9 mouse cellular contexts compared by ENCODE assay signal in genomic region chr11:101245071-101245470, GRCm38 (mm10). TPM values are rescaled to one million over a fixed set of nuclear protein-coding genes. Genes with fewer than 3 reads are reported as not detected.
DNase-seq lines count a peak whose midpoint lies in the region; ATAC-seq and TF ChIP-seq lines count a peak whose summit lies in the region.
"Had no signal": no experiment of that assay in that cellular context is flagged by ENCODE, and none has a peak within 500 bp of the region (broad histone marks: within the 10 kb centered on the region; RNA-seq: fewer than 3 reads in every experiment).

No protein-coding gene starts in this region.

- TF ChIP-seq CTCF in kidney, adult 2 months (conservative IDR thresholded peaks at IDR 0.05; ENCODE audit: insufficient read depth, insufficient read length, low read depth, low read length), result no peak

- H3K27me3 ChIP-seq in kidney, adult 2 months (replicated peaks; ENCODE audit: control insufficient read depth, insufficient read depth, low read length), result no peaks in the 10 kb centered on the region
- peaks cover 49% of the 10 kb centered on the region for H3K27me3 ChIP-seq in neural tube, embryonic 13.5 days
- H3K27me3 ChIP-seq in forebrain, embryonic 12.5 days, result peaks cover 52% of the 10 kb centered on the region

- no peak for TF ChIP-seq POLR2A in kidney, adult 2 months (IDR thresholded peaks at IDR 0.05; ENCODE audit: low read depth, low read length)

- H3K27ac ChIP-seq in kidney, adult 2 months (ENCODE audit: insufficient read depth, low read depth, low read length), result peak overlapping the region; percentile 63
- no peak overlapping the region for H3K27ac ChIP-seq in neural tube, embryonic 13.5 days (replicated peaks)
- no peak overlapping the region for H3K27ac ChIP-seq in forebrain, embryonic 12.5 days

- 40% methylated on average over 4 of the region's 4 CpGs for WGBS in kidney, adult 2 months
- WGBS in neural tube, embryonic 13.5 days, result 28% methylated on average over 4 of the region's 4 CpGs
- WGBS in forebrain, embryonic 12.5 days, result 42% methylated on average over 4 of the region's 4 CpGs

- ATAC-seq in neural tube, embryonic 13.5 days (ENCODE audit: low read depth), result no peak
- ATAC-seq in forebrain, embryonic 12.5 days (ENCODE audit: low FRiP score), result no peak

- no peaks in the 10 kb centered on the region for H3K9me3 ChIP-seq in neural tube, embryonic 13.5 days
- H3K9me3 ChIP-seq in forebrain, embryonic 12.5 days, result no peaks in the 10 kb centered on the region

- H3K4me1 ChIP-seq in kidney, adult 2 months (ENCODE audit: control insufficient read depth, insufficient read depth, low read length), result peaks cover 12% of the 10 kb centered on the region; the same call in 1 of the 2 replicates
- peaks cover 22% of the 10 kb centered on the region for H3K4me1 ChIP-seq in neural tube, embryonic 13.5 days (replicated peaks)
- peaks cover 18% of the 10 kb centered on the region for H3K4me1 ChIP-seq in forebrain, embryonic 12.5 days

- no peak overlapping the region for H3K4me3 ChIP-seq in kidney, adult 2 months (ENCODE audit: insufficient read depth, low read depth, low read length)
- 0 out of 2 replicates have a peak overlapping the region, but pooled peaks have one; percentile 60 for H3K4me3 ChIP-seq in neural tube, embryonic 13.5 days
- H3K4me3 ChIP-seq in forebrain, embryonic 12.5 days (replicated peaks), result no peak overlapping the region

- no peaks in the 10 kb centered on the region for H3K36me3 ChIP-seq in kidney, adult 2 months (ENCODE audit: control insufficient read depth, insufficient read depth, low read length)
- H3K36me3 ChIP-seq in neural tube, embryonic 13.5 days, result no peaks in the 10 kb centered on the region
- no peaks in the 10 kb centered on the region for H3K36me3 ChIP-seq in forebrain, embryonic 12.5 days (replicated peaks)

- peak; percentile 77 for DNase-seq in kidney, adult 2 months
- DNase-seq in kidney, adult 8-10 months, result no peak
- peak; percentile 70 to 88 for DNase-seq in heart, adult 18-20 months
- peak; percentile 59 for DNase-seq in kidney, adult 9 months
- no peak for DNase-seq in thymus, postnatal 14 days
- no peak for DNase-seq in testis, postnatal 14 days (ENCODE audit: low spot score)
- DNase-seq: thymus, adult 2 months had no signal

- H3K4me2 ChIP-seq in neural tube, embryonic 13.5 days, result peak overlapping the region; percentile 93; the same call in 1 of the 2 replicates
- no peak overlapping the region for H3K4me2 ChIP-seq in forebrain, embryonic 12.5 days

- H3K9ac ChIP-seq in neural tube, embryonic 13.5 days, result no peak overlapping the region
- H3K9ac ChIP-seq in forebrain, embryonic 12.5 days, result no peak overlapping the region

RNA-seq across cellular contexts. Expression of gene Ramp2, which starts 0.8 kb away (rescaled TPM):
- 75.9 and 86.6 TPM in 2 replicates for polyA plus RNA-seq in kidney, adult 2 months (2012; rRNA removed)
- total RNA-seq in heart, adult 18-20 months (2021), result 100 to 1,000 TPM in 1 of 2 experiments, 10 to 100 TPM in 1; 74.7 to 100 TPM
- polyA plus RNA-seq in neural tube, embryonic 13.5 days (2015; fragmentation: Nextera tagmentation; extraction: Ambion mirVana), result 97.6 and 108 TPM in 2 replicates
- polyA plus RNA-seq in forebrain, embryonic 12.5 days (2016; fragmentation: Nextera tagmentation; extraction: Ambion mirVana), result 43.7 and 49.6 TPM in 2 replicates

RNA-seq across cellular contexts. Expression of gene Vps25, which starts 8.4 kb away (rescaled TPM):
- polyA plus RNA-seq in kidney, adult 2 months (2012; rRNA removed), result 112 and 116 TPM in 2 replicates
- total RNA-seq in heart, adult 18-20 months (2021), result 100 to 1,000 TPM in 1 of 2 experiments, 10 to 100 TPM in 1; 87.3 to 107 TPM
- 114 and 117 TPM in 2 replicates for polyA plus RNA-seq in neural tube, embryonic 13.5 days (2015; fragmentation: Nextera tagmentation; extraction: Ambion mirVana)
- polyA plus RNA-seq in forebrain, embryonic 12.5 days (2016; fragmentation: Nextera tagmentation; extraction: Ambion mirVana), result 90.4 and 93.1 TPM in 2 replicates

RNA-seq across cellular contexts. Expression of gene Wnk4, which starts 15.3 kb away (rescaled TPM):
- polyA plus RNA-seq in kidney, adult 2 months (2012; rRNA removed), result 134 and 160 TPM in 2 replicates
- total RNA-seq in heart, adult 18-20 months (2021), result 10 to 100 TPM in 1 of 2 experiments, 1 to 10 TPM in 1; 9.4 to 12.9 TPM
- 5.5 and 6.8 TPM in 2 replicates for polyA plus RNA-seq in neural tube, embryonic 13.5 days (2015; fragmentation: Nextera tagmentation; extraction: Ambion mirVana)
- 5.7 and 7.5 TPM in 2 replicates for polyA plus RNA-seq in forebrain, embryonic 12.5 days (2016; fragmentation: Nextera tagmentation; extraction: Ambion mirVana)

RNA-seq across cellular contexts. Expression of gene Ezh1, which starts 18.8 kb away (rescaled TPM):
- polyA plus RNA-seq in kidney, adult 2 months (2012; rRNA removed), result 44.8 and 48.5 TPM in 2 replicates
- total RNA-seq in heart, adult 18-20 months (2021), result 10 to 100 TPM; 29.8 to 36.4 TPM
- 15.4 and 17.9 TPM in 2 replicates for polyA plus RNA-seq in neural tube, embryonic 13.5 days (2015; fragmentation: Nextera tagmentation; extraction: Ambion mirVana)
- polyA plus RNA-seq in forebrain, embryonic 12.5 days (2016; fragmentation: Nextera tagmentation; extraction: Ambion mirVana), result 11.1 and 12.5 TPM in 2 replicates

RNA-seq across cellular contexts. Expression of gene Cntd1, which starts 33.7 kb away (rescaled TPM):
- 1.3 and 1.6 TPM in 2 replicates for polyA plus RNA-seq in kidney, adult 2 months (2012; rRNA removed)
- total RNA-seq in heart, adult 18-20 months (2021), result under 1 TPM; 0.15 to 0.23 TPM
- 0.89 and 1.0 TPM in 2 replicates for polyA plus RNA-seq in neural tube, embryonic 13.5 days (2015; fragmentation: Nextera tagmentation; extraction: Ambion mirVana)
- polyA plus RNA-seq in forebrain, embryonic 12.5 days (2016; fragmentation: Nextera tagmentation; extraction: Ambion mirVana), result 1.6 TPM in 2 replicates

Comparison
In these comparisons a context has a peak if more than half of its experiments do, and no peak if none do; other contexts are left out.
1. DNase-seq: peak in kidney, adult 2 months (single experiment), heart, adult 18-20 months (2 of 2) and kidney, adult 9 months (single experiment); none in kidney, adult 8-10 months (0 of 2), thymus, postnatal 14 days (single experiment) and testis, postnatal 14 days (single experiment).
2. RNA of gene Wnk4, which starts 15.3 kb away (polyA plus RNA-seq): 134 to 160 TPM in kidney, adult 2 months; 5.7 to 7.5 TPM in forebrain, embryonic 12.5 days and 5.5 to 6.8 TPM in neural tube, embryonic 13.5 days; every median in the first group is over 10 times any median in the second.